Mouse (Mus musculus) left cerebral cortex, postnatal 25 days (tissue): ENCODE results near the gene Gm49711. TPM values are rescaled to one million over a fixed set of nuclear protein-coding genes. Genes with fewer than 3 reads are reported as not detected.
"Not testable (repeated sequence)": the region's sequence is repeated elsewhere in the genome, so short reads cannot be mapped to it uniquely, and the experiment has no call there.

Source experiments
- DNase-seq, 2 experiments: peaks; one replicate each; pipeline ENCODE4 v3.0.0; 2022; ENCODE audit warnings: low spot score in 2 of 2, mixed read lengths in 1 of 2
- intact Hi-C: fragments of 180-260 bp; cut with DNase I; formaldehyde crosslinking; loops from one replicate; pipeline ENCODE4 v1.15.1; 2025
- total RNA-seq, 2 experiments: library from RNA; stranded (reverse); gene quantifications; 2 replicates each; pipeline ENCODE4 v1.2.3; 2021

Gene Gm49711
- total RNA-seq, 2 experiments from 2014 or later = not detected

- DNase-seq = peak; percentile 13 to 15
- intact Hi-C loops = loop anchor here (1.0 to 5.0 kb wide), 4 partner anchors 58 to 227 kb away; no protein-coding TSS in a partner anchor
These were observed 816 bp downstream of the Gm49711 start for GRCm38 (mm10) chr16:92058644-92059620.

GRCm38 (mm10) chr16:92060213-92060612 lies 2.1 kb downstream of the Gm49711 start:
- DNase-seq = no peak
- intact Hi-C loops = no loop called here

DNA sequence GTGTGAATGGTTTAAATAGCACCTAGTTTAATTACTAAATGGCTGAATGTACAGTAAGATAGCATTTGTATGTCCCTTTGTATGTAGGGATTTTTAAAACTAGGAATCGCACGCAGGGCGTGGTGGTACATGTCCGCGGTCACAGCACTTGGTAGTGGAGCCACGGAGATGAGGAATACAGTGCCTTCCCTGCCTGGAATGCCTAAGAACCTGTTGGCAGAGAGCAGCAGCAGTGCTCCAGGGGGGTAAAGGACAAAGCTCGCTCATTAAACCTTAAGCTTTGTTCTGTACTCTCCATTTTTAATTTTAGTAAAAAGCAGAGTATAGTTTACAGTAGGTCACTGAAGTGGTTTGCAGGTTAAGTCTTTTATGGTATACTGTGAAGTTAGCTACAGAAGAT lies 3.5 kb downstream of the Gm49711 start:
- intact Hi-C loops = no loop called here
- no peak for DNase-seq

DNA sequence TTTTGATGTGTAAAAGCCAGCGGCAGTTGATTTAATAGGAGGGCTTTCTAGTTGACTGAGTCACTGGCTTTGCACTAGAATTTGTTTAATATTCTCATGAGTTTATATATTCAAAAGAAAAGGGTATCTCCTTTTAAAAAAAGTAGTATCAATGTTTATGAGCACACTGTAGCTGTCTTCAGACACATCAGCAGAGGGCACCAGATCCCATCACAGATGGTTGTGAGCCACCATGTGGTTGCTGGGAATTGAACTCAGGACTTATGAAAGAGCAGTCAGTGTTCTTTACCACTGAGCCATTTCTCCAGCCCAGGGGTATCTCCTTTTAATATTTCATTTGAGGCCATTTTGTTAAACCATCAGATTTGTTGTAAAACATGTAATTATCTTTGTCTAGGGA lies 4.7 kb downstream of the Gm49711 start:
- intact Hi-C loops = no loop called here
- no peak for DNase-seq

- intact Hi-C loops = no loop called here
- no peak for DNase-seq
These were observed 6.7 kb downstream of the Gm49711 start for GRCm38 (mm10) chr16:92064801-92065200.

DNA sequence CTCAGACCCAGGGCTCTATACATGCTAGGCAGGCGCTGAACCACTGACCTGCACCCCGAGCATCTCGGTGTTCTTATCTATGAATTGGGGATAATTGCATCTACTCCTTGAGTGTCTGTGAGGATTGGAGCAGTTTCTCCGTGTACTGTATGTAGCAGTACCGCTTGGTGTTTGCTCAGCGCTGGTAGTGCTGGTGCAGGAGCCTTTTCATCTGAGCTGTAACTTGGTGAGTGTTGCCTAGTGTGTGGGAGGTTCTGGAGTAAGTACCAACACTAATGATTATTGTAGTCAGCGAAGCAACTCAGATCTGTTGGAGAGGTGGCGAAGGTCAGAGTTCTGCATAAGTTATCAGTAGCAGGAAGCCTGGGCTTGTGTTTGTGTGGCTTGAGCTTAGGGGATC lies 12.2 kb downstream of the Gm49711 start:
- DNase-seq = no peak

GRCm38 (mm10) chr16:92076797-92077196 lies 18.7 kb downstream of the Gm49711 start:
- no peak for DNase-seq
- intact Hi-C loops = no loop called here

More for the DNA sequence above, 12.2 kb downstream of the Gm49711 start:
- intact Hi-C loops = no loop called here

DNA sequence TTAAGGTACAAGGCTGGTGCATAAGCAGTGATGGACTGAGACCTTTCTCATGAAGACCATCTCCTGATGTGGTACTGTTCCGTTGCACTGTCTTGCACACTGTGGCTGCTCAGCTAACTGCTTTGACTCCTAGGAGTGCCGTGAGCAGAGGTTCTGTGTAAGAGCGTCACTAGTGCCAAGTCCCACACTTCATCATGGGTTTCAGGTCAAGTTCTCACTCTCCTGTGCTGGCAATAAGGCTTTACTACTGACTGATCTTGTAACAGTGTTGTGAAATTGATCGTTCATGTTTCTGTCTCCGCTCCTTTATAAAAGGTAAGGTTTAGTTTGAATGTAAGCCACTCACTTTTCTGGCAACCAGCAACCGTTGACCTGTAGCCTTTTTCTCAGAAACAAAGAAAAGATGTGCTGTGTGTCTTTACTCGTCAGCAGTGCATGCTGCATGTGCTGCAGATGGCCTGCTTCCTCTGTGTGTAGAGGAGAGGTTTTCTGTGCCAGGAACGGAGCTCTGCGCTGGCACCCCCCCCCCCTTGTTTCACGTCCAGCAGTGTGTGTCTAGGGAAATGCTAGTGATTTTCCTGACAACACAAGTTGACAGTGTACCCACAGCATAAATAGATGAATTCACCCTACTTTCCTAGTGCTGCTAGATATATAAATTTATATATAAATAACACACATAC lies 25.8 kb downstream of the Gm49711 start:
- intact Hi-C loops = no loop called here
- no peak for DNase-seq

DNA sequence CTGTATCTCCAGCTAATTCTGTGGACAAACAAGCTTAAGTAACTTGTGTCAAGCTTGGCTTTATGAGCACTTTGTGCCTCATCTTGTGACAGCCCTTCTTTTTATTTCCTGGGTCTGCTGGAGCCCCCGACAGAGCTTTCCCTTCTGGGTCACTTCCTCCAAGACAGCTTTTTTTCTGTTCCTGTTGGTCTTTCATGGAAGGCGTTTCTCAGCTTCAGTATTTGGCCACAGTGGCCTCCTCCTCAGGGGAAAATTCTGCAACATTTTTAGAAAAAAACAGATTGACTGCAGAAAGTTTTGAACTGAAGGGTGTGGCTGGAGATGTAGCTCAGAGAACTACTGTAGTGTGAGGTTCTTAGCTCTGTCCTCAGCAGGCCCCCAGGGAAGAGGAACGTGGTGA lies 31.1 kb downstream of the Gm49711 start:
- intact Hi-C loops = no loop called here
- no peak for DNase-seq

DNA sequence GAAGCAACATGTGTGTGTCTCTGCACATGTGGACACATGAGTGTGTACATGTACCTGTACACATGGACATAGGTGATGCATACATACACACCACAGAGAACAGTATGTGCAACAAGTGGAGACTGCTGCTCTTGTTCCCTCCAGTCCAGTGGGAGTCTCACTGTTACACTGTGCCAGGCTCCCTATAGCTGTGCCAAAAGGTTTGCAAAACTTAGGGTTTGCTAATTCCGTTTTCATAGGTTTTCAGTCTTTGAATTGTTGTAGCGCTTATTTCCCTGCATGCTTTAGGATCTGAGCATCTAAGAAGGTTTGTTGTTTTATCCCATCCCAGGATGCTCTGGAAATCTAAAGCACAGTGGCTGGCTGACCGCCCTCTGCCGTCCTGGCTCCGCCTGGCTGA lies 33.8 kb downstream of the Gm49711 start:
- no peak for DNase-seq
- intact Hi-C loops = no loop called here

GRCm38 (mm10) chr16:92098351-92099051 lies 40.4 kb downstream of the Gm49711 start:
- DNase-seq = no peak
- intact Hi-C loops = no loop called here

GRCm38 (mm10) chr16:92099598-92099997 lies 41.5 kb downstream of the Gm49711 start:
- DNase-seq = no peak
- intact Hi-C loops = no loop called here

DNA sequence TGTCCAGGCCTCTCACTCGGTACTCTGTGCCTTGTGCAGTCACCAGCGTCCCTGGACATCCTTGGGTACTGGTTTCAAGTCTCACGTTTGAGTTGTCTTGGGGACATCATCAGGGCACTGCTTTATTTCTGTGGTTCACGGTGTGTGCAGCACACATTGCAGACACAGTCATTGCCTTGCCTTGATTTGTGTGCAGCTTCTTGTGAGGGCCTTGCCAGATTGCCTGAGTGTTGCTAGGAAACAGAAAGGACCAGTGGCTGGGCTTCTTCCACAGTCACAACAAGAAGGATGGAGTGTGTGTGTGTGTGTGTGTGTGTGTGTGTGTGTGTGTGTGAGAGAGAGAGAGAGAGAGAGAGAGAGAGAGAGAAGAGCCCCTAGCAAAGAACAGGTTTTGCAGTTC lies 42.0 kb downstream of the Gm49711 start:
- DNase-seq = peak; percentile 62 to 74
- intact Hi-C loops = no loop called here

DNA sequence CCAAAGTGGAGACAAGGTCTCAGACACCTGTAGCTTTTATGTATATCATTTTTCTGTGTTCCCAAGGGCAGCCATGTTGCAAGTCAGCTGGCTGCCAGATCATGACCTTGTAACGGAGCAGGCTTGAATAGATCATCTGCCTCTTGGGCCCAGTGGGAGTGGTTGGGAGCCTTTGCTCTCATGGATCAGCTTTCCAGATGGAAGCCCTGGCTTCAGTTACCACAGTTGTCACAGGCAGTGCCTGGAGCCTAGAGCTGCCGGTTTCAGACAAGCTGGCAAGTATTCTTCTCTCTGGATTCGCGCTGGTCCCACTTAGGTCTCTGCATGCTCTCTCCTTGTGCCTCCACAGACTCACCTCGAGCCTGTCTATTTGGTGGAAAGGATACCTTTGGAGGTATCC lies 44.0 kb downstream of the Gm49711 start:
- DNase-seq = no peak
- intact Hi-C loops = no loop called here

GRCm38 (mm10) chr16:92102931-92103330 lies 44.8 kb downstream of the Gm49711 start:
- intact Hi-C loops, DNase-seq: not testable (repeated sequence)

DNA sequence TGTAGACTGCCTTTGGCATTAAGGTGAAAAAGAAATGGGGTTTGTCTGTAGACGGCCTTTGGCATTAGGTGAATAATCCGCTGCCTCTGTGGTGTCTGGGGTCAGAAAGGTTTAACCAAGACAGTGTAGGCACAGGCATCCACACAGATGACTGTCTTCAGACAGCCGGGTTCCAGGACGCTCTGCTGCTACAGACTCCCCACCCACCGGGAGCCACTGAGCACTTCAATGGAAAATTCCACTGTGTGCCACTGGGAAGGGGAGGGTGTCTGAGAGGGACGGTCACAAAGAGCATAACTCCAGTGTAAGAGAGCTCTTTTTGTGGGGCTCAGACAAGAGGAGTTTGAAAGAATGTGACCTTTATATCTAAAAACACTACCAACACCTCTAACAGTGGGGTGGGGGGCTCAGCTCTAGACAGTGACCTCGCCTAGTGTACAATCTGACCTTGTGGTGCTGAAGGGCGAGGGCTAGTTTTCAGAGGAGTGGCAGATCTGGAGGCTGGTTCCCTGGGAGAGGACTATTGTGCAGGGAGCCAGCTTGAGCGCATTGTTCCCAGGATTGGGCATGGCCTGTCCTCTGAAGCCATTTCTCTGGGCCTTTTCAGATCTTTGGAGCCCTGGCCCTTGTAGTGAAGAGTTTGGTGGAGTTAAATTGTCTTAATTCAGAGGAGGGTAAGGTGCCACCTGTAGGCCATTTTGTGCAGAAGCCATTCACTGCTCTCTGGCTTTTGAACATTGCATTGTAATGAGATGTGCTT lies 45.6 kb downstream of the Gm49711 start:
- peak in 1 of 2 experiments; percentile 36 for DNase-seq
- intact Hi-C loops = no loop called here

DNA sequence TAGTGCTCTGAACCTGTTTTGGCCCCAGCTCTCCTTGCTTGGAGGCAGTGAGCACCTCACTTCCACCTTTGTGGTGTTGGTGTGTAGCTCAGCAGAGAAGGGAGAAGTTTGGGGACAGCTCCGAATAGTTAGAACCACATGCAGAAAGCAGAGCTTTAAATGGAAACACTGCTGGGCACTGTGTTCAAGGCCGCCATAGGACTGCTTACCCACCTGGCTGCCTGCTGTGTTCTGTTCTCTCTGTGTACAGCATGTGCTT lies 46.1 kb downstream of the Gm49711 start:
- DNase-seq = no peak
- intact Hi-C loops = no loop called here

- intact Hi-C loops = no loop called here
- DNase-seq = no peak
These were observed 46.8 kb downstream of the Gm49711 start for GRCm38 (mm10) chr16:92104951-92105350.

GRCm38 (mm10) chr16:92105631-92106030 lies 47.5 kb downstream of the Gm49711 start:
- no peak for DNase-seq
- intact Hi-C loops = no loop called here

GRCm38 (mm10) chr16:92107346-92107745 lies 49.2 kb downstream of the Gm49711 start:
- DNase-seq = no peak
- intact Hi-C loops = no loop called here
